Mouse (Mus musculus) retina, postnatal 7 days (tissue): ENCODE results near the gene Ins2.

Experiments used
- DNase-seq: peaks from one replicate; pipeline ENCODE4 v3.0.0-alpha.2; 2012; ENCODE audit warnings: low read depth, low spot score

Gene Ins2

DNA sequence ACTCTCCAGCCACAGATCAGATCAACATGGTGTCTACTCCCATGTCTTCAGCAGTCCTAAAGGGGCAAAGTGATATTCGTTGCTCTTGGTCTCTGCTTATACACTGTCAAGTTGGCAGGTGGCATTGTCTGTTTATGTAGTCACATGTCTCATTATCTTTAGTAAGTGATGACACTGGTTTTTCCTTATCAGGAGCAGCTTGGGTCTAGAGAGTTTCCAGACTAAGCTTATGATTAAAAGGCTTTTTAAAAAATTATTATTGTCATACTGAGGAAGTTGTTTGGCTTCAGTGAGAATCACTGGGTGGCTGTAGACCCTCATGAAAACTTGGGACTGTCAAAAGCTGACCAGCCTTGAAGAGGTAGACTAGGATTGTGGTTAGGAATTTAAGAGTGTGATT, at the start of gene Ins2:
Ins2 (minus strand) TSS at position 101 of the 400 bp plus-strand sequence.
- DNase-seq = no peak

DNA sequence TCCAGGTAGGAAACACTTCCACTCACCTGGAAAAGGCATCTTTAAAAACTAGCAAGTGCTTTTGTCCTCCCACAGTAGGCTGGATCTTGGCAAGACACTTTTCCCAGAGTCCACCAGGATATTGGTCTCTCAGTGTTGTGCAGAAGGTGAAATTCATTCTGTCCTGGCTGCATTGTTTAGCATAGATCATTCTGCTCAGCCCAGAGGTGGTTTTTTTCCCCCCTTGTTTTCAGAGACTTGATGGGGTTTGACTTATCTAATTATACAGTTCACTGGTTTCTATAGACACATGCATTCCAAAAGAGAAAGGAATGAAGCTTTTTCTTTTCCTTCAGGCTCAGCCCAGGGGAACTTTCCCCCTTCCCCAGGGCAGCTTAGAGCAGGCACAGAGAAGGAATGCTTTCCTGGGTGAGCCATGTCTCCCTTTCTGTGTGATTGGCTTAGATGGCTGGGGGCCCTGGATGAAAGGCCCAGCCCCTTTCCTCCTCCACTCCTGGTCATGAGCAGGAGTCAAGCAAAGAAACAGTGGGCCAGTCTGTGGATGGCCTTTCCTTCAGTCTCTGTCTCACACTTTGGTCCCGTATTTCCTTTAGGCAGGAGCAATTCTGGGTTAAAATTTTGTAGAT, 49.6 kb upstream of the Ins2 start:
- no peak for DNase-seq

DNA sequence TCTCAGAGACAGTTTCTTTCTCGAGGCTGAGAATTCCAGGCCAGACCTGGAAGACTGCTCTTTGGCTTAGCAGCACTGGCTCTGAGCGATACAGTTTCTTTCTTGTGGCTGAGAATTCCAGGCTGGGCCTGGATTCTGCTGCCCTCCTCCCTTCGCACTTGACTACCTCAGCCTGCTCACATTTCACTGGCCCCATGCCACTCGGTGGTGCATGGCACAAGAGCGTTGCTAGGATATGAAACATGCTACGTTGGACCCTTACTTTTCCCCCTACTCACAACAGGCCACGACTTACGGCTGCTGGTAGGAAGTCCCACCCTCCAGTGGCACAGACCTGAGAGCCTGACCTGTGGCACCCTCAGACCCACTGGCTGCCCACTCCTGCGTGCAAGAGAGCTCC, 46.5 kb upstream of the Ins2 start:
- DNase-seq = no peak

DNA sequence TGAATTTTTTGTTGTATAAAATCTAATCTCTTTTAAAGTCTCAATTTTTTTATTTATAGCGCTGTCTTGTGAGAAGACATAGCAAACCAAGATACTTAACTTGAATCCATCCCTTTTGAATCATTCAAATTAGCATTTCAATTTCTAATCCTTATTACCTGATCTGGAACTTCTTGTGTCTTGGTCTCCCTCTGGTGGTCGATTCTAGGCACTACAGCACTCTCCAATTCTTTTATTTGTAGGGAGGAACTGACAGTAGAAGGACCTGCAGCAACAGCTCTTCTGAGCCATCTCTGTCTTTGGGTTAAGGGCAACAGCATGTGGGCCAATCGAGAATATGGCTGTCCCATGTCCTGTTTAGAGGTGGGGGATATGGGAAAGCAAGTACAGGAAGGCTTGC, 5.4 kb downstream of the Ins2 start:
- peak; percentile 31 for DNase-seq

DNA sequence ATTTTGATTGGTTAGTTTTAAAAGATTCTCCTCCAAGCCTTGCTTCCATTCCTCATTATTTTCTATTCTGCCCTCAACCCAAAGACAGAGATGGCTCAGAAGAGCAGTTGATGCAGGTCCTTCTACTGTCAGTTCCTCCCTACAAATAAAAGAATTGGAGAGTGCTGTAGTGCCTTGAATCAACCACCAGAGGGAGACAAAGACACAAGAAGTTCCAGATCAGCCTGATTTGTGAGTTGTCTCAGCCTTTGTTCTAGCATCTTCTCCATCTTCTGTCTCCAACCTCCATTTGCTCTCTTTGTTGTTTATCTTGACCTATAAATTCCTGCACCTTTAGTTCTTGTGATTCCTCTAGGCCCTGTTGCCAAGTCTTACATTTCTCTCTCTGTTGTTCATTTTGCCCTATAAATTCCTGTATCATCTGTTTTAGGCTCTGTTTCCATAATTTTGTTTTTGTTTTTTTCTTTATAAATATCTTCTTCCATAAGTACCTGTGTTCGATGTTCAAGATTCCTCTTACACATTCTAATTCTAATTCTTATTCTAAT, 6.2 kb downstream of the Ins2 start:
- peak; percentile 43 for DNase-seq

DNA sequence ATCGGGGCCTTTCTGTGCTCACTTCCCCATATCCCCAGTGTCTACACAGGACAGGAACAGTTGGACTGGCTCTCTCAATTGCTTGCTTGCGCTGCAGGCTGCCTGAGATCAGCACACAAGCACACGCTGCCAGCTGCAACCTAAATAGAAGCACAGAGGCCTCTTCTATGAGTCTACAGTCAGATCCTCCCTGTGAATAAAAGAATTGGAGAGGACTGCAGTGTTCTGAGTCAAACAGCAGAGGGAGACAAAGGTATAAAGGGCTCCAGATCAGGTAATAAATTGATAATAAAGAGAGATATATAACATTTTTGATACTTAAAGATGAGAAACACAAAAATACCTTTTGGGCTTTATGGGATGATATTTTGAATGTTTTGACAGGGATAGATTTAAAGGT, 17.2 kb downstream of the Ins2 start:
- no peak for DNase-seq

DNA sequence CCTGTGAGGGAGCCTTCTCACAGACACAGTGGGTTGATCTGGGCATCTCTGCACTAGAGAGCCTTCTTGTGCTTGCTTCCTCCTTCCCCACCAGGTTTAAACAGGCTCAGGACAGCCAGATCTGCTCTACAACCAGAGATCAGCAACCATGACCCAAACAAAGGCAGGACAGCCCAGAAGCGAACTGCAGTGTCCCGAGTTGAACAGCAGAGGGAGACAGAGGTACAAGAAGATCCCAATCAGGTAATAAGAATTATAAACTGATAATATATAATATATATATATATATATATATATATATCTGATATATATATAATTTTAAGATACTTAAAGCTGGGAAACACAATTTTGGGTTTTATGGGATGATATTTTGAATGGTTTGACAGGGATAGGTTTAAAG, 22.5 kb downstream of the Ins2 start:
- DNase-seq = no peak

DNA sequence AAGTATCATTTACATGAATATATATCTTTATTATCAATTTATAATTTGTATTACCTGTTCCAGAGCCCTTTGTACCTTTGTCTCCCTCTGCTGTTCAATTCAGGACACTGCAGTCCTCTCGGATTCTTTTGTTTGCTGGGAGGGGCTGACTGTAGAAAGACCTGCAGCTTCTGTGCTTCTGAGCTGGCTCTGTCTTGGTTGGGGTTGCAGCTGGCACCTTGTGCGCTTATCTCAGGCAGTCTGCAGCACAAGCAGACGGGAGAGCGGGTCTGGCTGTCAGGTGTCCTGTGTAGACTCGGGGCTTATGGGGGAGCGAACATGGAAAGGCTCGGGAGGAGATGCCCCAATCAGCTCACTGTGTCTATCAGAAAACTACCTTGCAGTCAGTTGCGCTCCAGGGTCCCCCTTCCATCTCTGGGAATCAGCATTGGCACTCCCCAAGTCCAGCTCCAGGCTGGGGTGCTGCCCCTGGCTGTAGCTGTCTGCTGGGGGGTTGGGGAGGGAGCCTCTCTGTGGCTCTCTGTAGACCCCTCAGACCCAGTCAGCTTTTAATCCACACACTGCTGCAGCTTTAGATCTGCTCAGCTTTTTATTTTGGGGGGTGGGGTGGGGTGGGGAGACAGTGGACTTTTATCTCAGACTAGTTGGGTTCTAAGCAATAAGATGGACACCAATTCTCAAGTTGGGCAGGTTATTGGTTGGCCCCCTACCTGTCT, 28.2 kb downstream of the Ins2 start:
- DNase-seq = peak; percentile 40

DNA sequence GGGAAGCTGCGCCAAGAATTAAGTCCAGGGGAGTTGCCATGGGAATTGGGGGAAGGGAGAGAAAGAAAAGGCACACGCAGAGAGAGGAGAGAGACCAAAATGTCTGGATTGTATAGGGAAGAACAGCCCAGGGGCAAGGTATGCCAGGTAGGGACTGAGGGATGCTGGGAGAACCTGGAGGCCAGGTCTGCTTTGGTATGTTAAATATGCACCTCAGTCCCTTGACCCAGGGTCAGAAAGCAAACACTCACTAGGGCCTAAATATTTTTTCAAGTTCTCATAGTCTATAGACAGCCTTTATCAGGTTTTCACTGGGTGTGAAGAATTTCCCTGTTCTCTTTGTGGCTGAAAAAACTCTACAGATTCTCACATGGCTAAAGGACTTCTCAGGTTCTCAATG, 36.3 kb downstream of the Ins2 start:
- DNase-seq = no peak

DNA sequence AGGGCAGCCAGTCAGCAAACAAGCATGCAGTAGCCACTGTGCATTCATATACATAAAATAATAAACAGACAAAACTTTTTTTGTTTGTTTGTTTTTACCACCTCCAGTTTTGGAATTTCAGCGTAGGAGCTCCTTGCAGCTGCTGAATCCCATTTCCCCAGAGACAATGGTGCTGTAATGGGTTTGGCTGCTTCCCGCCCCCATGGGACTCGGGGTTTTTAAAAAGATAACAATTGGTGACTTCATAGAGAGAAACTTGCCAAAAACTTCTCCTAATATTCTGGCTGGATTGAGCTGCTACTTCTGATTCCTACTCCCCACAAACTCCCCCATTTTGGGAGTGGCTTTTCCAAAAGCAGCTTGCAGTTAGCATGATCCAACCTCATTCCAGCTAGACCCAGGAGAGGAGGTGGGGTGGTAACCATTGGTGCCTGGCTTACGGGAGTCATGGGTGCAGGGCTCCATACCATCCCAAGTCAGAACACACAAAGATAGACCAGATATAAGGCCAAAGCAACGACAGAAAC, 43.8 kb downstream of the Ins2 start:
- no peak for DNase-seq

DNA sequence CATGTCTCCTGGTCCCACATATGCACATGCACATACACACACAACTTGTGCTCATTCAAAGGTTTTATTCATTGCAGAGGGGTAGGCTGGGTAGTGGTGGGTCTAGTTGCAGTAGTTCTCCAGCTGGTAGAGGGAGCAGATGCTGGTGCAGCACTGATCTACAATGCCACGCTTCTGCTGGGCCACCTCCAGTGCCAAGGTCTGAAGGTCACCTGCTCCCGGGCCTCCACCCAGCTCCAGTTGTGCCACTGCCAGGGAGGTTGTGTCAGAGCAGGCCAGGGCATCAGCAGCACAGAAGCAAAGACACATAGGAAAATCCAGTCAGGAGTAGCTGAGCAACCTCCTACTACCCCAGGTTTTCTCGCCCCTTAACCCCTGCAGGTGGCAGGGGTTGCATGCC, 64.6 kb downstream of the Ins2 start:
- DNase-seq = no peak

DNA sequence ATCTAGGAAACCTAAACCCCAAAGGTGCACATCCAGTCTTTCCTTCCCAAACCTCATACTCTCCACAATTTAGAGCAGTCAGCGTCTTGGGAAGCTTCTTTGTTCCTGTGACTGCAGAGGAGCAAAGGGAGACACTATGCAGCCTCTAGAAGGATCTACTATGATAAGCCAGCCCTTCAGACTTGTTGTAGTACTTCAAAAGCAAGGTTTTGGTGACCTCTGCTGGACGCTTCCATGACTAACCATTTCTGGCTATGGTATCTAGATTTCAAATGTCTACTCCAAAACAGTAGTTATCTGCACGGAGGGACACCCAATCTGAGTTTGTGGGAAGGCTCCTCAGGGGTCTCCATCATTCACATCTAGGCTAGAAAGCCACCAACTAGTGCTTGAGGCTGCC, 67.5 kb downstream of the Ins2 start:
- peak; percentile 51 for DNase-seq

DNA sequence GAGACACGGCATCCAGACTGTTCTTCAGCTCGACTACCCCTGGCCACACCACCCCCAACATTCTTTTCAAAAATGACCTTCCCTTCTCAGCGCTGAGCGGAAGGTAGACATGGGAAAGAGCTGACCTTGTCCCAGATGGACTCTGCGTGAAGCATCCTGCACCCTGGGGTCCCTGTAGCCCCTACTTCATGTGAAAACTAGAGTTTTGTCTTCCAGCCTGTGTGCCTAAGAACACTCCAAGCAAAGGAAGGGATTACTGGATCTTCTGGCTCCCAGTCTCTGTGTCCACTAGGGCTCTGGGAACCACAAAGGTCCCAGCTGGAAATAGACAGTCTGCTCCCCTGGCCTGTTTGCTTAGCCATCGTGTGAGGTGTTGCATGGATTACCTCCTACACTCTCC, 68.0 kb downstream of the Ins2 start:
- no peak for DNase-seq

DNA sequence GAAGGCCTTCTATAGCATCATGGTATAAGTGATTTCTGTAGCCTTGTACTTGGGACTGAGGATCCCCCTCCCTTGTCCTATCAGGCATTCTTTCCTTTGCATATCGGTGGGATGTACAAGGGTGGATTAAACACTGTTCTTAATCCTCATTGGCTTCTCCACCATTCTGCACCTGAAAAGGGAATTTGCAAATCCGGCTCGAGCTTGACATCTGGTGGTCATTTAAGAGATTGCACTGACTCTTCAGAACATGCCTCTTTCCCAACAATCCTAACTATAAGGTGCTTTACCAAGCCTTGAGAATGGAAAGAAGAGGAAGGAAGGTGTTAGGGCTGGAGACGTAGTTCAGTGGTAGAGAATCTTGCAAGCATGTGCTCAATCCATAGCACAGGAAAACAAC, 71.1 kb downstream of the Ins2 start:
- peak; percentile 57 for DNase-seq

DNA sequence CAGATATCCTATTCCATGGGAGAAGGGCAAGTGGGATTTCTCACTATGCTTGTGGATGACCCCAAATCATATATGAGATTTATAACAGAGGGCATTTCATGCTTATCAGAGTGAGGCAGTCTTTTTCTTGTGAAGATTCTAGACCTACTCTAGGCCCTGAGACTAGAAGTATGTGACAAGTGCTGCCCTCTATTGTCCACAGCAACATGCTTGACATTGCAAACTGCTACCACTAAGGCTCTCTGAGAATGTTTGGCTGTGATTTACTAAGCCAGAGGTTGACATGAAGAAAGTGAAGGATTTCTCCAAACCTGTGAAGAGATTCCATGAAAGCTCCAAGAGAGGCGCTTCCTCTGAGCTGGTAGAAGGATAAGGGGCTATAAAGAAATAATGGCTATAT, 72.1 kb downstream of the Ins2 start:
- no peak for DNase-seq

DNA sequence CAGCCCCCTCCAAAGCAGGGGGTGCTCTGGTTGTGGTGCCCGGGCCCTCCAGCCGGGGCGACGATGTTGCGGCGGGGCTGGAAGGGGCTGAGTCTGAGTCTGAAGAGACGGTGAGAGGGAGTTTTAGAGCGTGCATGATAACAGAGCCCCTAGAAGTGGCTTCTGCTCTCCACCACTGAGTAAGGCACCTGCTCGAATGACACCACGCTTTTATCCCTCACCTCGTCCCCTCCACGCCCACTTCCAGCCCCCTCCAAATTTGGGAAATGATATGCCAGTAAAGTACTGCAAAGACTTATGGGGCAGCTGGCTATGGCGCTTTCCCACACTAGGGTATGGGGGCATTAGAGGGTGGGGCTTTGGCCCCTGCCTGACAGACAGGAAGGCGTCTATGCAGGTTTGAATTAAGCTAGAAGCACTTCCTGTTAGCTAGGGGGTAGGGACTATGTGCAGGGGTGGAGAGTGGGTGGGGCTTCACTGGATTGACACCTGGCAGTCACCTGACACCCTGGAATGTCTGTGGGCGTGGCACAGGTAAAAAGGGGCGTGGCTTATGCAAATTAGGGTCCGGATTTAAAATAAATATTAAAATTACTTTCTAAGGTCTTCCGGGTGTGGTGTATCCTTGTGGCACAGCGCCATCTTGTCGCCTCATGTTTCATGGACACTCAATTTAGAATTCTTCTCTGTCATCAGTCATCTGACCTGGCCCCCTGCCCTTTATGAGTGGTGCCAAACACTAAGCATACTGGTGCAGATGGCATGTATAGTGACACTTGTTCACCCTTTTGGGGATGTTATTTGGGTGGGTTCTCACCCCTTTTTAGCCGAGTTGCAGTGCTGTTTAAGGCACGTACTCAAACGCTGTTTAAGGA, 73.2 kb downstream of the Ins2 start, which contains the start of gene Gm49394:
Gm49394 (minus strand) TSS at position 192 of the 875 bp plus-strand sequence.
- no peak for DNase-seq

DNA sequence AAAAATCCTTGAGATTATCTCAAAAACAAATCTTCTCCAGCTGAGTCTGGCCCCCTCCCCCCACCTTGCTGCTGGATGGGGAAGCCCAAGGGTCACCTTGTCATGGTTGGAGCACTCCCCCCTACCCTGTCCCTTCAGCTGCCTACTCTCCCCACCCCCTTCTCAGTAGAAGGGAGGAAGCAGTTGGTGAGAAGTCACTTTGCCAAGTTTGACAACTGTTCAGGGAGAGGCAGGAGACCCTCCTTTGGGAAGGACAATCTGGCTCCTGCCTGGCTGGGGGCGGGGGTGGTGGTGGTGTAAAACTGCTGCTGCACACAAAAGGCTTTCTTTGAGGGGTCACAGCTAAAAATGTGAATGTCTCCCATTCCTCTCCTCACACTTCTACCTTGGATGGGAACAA, 74.9 kb downstream of the Ins2 start:
- DNase-seq = no peak

DNA sequence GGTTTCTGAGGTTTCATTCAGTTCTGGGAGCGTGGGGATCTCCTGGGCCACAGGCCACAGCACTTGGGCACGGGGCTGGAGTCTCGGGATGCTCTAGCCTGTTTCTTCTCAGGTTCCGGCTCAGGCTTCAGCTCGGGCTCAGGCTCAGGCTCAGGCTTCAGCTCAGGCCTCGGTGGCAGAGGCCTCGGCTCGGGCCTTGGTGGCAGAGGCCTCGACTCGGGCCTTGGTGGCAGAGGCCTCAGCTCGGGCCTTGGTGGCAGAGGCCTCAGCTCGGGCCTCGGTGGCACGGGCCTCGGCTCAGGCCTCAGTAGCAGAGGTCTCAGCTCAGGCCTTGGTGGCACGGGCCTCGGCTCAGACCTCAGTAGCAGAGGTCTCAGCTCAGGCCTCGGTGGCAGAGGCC, 75.7 kb downstream of the Ins2 start:
- DNase-seq = no peak

DNA sequence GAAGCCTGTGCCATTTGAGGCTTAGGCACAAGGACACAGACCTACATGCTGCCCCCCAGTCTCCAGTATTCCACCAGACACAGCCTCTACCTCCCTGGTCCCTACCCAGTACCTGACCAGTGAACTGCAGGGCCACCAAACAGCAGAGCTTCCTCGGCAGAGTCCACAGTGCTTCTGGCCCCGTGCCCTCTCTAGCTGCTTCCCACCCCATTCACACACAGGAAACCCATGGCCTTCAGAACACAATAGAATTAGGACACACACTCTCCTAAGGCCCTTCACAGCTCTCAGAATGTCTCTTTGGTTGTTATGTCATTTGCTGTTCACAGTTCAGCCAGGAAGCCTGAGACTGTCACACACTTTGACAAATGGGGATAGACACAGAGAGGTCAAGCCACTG, 76.5 kb downstream of the Ins2 start, which contains the start of gene Igf2:
Igf2 (minus strand) TSS at position 158 of the 400 bp plus-strand sequence.
- DNase-seq = no peak

DNA sequence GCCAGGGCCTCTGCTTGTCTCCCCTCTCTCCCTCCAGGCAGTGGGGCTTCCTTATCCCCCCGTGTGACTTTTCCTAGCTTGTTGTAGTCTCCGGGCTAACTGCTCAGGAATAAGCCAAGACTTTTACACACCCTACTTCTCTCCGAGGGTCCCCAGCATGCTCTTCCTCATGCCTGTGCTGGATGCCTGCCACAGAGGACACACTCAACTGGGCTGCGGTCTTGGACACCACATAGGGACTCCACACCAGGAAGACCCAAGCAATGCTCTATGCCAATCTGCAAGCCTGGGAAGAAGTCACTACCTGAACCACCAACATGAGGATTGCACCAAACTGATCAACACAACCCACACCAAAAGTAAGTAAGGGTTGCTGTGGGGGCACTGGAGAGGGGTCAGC, 77.1 kb downstream of the Ins2 start:
- DNase-seq = no peak

DNA sequence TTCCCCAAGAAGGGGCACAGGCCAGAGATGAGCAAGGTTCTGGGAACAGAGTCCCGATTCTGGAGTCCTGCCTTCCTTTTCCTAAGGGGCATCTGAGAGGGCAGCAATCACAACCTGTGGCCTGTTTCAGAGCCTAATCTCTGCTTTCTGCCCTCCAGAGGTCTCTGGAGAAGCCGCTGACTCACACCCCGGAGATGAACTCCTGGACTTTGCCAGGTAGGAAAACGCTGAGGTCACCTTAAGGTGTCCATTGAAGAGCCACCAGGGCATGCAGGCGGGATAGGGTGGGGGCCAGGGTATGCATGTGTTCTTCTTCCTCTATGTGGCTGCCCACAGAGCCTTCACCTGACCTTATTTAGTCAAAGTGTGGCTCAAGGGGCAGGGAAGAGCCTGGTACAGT, 77.8 kb downstream of the Ins2 start:
- DNase-seq = no peak

DNA sequence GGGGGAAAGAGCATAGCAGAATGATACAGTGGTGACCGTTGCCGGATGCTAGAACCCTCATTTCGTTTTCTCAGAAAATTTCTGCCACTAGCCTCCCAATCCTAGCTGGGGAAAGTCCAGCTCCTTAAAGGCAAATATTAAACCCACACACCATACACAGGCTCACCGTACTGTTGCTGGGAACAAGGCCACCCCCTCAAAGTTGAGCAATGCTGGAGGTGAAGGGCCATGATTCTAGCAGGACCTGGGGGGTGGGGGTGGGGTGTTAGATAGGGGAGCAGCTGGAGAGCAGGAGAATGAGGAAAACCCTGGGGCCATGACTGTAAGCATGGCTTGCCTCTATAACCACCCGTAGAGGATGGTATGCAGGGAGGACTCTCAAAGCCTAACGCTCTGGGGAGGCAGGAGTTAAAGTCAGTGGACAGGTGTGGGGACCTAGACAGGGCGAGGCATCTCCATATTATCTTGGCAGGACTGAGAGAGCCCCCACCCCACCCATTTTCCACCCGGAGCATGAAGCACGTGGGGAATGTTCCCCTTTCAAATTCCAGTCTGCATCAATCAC, 78.6 kb downstream of the Ins2 start:
- DNase-seq = no peak
